Mouse (Mus musculus) G1E (cell line): ENCODE results near the gene Ak7. TPM values are rescaled to one million over a fixed set of nuclear protein-coding genes. Genes with fewer than 3 reads are reported as not detected.

Source experiments
- ATAC-seq: 2 replicates; pipeline ENCODE4 v1.8.0; 2016; ENCODE audit warnings: mild to moderate bottlenecking; ENCODE audit not compliant: insufficient number of reproducible peaks, poor library complexity, low FRiP score, severe bottlenecking; ENCODE audit errors: extremely low read depth
- DNase-seq: peaks from one replicate; pipeline ENCODE4 v3.0.0; 2012; ENCODE audit warnings: low spot score
- H3K27me3 ChIP-seq: 2 replicates; pipeline ENCODE4 v1.6.1; 2012; ENCODE audit warnings: mild to moderate bottlenecking, low read length, inconsistent platforms; ENCODE audit not compliant: insufficient read depth
- H3K36me3 ChIP-seq: replicated peaks from 2 replicates; pipeline ENCODE3; 2012; ENCODE audit warnings: mild to moderate bottlenecking, inconsistent platforms
- H3K4me1 ChIP-seq: 2 replicates; pipeline ENCODE4 v1.6.1; 2012; ENCODE audit warnings: low read depth, low read length, inconsistent platforms, mixed read lengths; ENCODE audit not compliant: insufficient read depth
- H3K4me3 ChIP-seq: 2 replicates; pipeline ENCODE4 v1.5.1; 2012; ENCODE audit warnings: low read depth, mild to moderate bottlenecking, inconsistent platforms, low read length, moderate library complexity, mixed read lengths
- H3K9me3 ChIP-seq: replicated peaks from 2 replicates; pipeline ENCODE4 v1.6.1; 2012; ENCODE audit warnings: inconsistent platforms
- CTCF ChIP-seq: IDR thresholded peaks from 2 replicates; pipeline ENCODE4 v1.5.1; 2012; ENCODE audit warnings: low read depth, low read length, inconsistent platforms, mixed read lengths
- GATA1 ChIP-seq: IDR thresholded peaks from 2 replicates; pipeline ENCODE4 v1.6.1; 2012; ENCODE audit warnings: borderline replicate concordance, low read length, inconsistent platforms, mixed read lengths
- GATA2 ChIP-seq: IDR thresholded peaks from 2 replicates; pipeline ENCODE4 v1.6.1; 2012; ENCODE audit warnings: low read depth, low read length, inconsistent platforms, borderline replicate concordance
- POLR2AphosphoS5 ChIP-seq: IDR thresholded peaks from 2 replicates; pipeline ENCODE4 v1.6.1; 2012; ENCODE audit warnings: low read depth, low read length, inconsistent platforms; ENCODE audit not compliant: insufficient replicate concordance
- TAL1 ChIP-seq: conservative IDR thresholded peaks from 2 replicates; pipeline ENCODE4 v1.6.1; 2012; ENCODE audit warnings: low read depth, low read length, inconsistent platforms, mixed read lengths
- polyA plus RNA-seq: library from polyadenylated mRNA; stranded (reverse); fragments of >175 nt; gene quantifications from 2 replicates; pipeline ENCODE4 v1.2.3, GENCODE M21; 2012
- total RNA-seq, 2 experiments: library from RNA; stranded (forward) in 1 of 2; stranded (reverse) in 1 of 2; fragments of 200-1000 nt in 1 of 2; fragments of >200 nt in 1 of 2; fragmentation: Nextera tagmentation in 1 of 2; gene quantifications; 2 replicates each; pipeline ENCODE4 v1.2.3; 2014 to 2017

The Ak7 gene
- total and polyA plus RNA-seq, 3 experiments, result 0.18 to 1.4 (median 0.44) TPM

- no peaks in the 10 kb centered on the region for H3K9me3 ChIP-seq
- ATAC-seq (peak; percentile 75), DNase-seq (peak; percentile 88)
- H3K27me3 ChIP-seq, result no peaks in the 10 kb centered on the region
- peaks cover 39% of the 10 kb centered on the region for H3K4me1 ChIP-seq
- TF ChIP-seq CTCF, result no peak
- TF ChIP-seq GATA1, result no peak
- TF ChIP-seq TAL1, result no peak
- TF ChIP-seq GATA2, result no peak
- no peak for TF ChIP-seq POLR2AphosphoS5
- peaks cover 32% of the 10 kb centered on the region for H3K36me3 ChIP-seq
- peak within 1 kb of the TSS; percentile 89 for H3K4me3 ChIP-seq
Observed at GRCm38 (mm10) chr12:105784196-105784999, 78.6 kb downstream of the Ak7 start, which contains the start of gene Papola. Gene Papola, plus strand, starts transcription at chr12:105784694.

GRCm38 (mm10) chr12:105785000-105785774 is 79.4 kb downstream of the Ak7 start:
- Histone ChIP-seq H3K36me3 (peaks cover 37% of the 10 kb centered on the region), H3K9me3 (no peaks in the 10 kb centered on the region), H3K4me3 (peak overlapping the region; percentile 89), H3K4me1 (peaks cover 46% of the 10 kb centered on the region), H3K27me3 (no peaks in the 10 kb centered on the region)
- TF ChIP-seq TAL1 (no peak), CTCF (no peak), GATA1 (no peak), POLR2AphosphoS5 (no peak)
- ATAC-seq (peak; percentile 41), DNase-seq (peak; percentile 91)

- Histone ChIP-seq H3K4me1 (peaks cover 52% of the 10 kb centered on the region), H3K4me3 (peak overlapping the region; percentile 89), H3K9me3 (no peaks in the 10 kb centered on the region), H3K27me3 (no peaks in the 10 kb centered on the region), H3K36me3 (peaks cover 46% of the 10 kb centered on the region)
- no peak for TF ChIP-seq GATA1
- no peak for TF ChIP-seq CTCF
- TF ChIP-seq GATA2, result no peak
- ATAC-seq, result no peak
- no peak for DNase-seq
Observed at GRCm38 (mm10) chr12:105786113-105786512, 80.3 kb downstream of the Ak7 start.

- Histone ChIP-seq H3K4me3 (no peak overlapping the region; the same call in 1 of the 2 replicates), H3K9me3 (no peaks in the 10 kb centered on the region), H3K27me3 (no peaks in the 10 kb centered on the region), H3K36me3 (peaks cover 56% of the 10 kb centered on the region), H3K4me1 (peaks cover 59% of the 10 kb centered on the region)
- TF ChIP-seq CTCF, result no peak
- TF ChIP-seq TAL1, result no peak
- ATAC-seq (no peak), DNase-seq (no peak)
Observed at GRCm38 (mm10) chr12:105787626-105788025, 81.8 kb downstream of the Ak7 start.

GRCm38 (mm10) chr12:105789885-105790284 is 84.1 kb downstream of the Ak7 start:
- peaks cover 64% of the 10 kb centered on the region for H3K4me1 ChIP-seq
- no peaks in the 10 kb centered on the region for H3K9me3 ChIP-seq
- no peaks in the 10 kb centered on the region for H3K27me3 ChIP-seq
- TF ChIP-seq GATA1 (no peak), GATA2 (no peak), POLR2AphosphoS5 (no peak), CTCF (no peak)
- no peak overlapping the region; the same call in 1 of the 2 replicates for H3K4me3 ChIP-seq
- no peak for ATAC-seq
- H3K36me3 ChIP-seq, result peaks cover 71% of the 10 kb centered on the region
- no peak for DNase-seq

GRCm38 (mm10) chr12:105794896-105795295 is 89.1 kb downstream of the Ak7 start:
- Histone ChIP-seq H3K4me1 (peaks cover 73% of the 10 kb centered on the region), H3K9me3 (no peaks in the 10 kb centered on the region), H3K36me3 (peaks cover 81% of the 10 kb centered on the region), H3K4me3 (no peak overlapping the region), H3K27me3 (no peaks in the 10 kb centered on the region)
- ATAC-seq, result no peak
- TF ChIP-seq CTCF (no peak), GATA1 (no peak), TAL1 (no peak), POLR2AphosphoS5 (no peak)
- DNase-seq, result no peak
